Mouse (Mus musculus) embryo, embryonic 10.5 days (tissue): ENCODE results near the gene Pi4kb.

Experiments
- DNase-seq: peaks from one replicate; pipeline ENCODE4 v3.0.0-alpha.2; 2015; ENCODE audit warnings: low spot score

Gene Pi4kb

GRCm38 (mm10) chr3:94953764-94954616 lies 20.5 kb upstream of the Pi4kb start, which contains the start of gene Rfx5:
TSS of gene Rfx5 (plus strand) at chr3:94954075.
- DNase-seq = peak; percentile 97

GRCm38 (mm10) chr3:94958295-94958694 lies 16.2 kb upstream of the Pi4kb start:
- no peak for DNase-seq

GRCm38 (mm10) chr3:94959871-94960270 lies 14.7 kb upstream of the Pi4kb start:
- DNase-seq = no peak

GRCm38 (mm10) chr3:94960322-94960721 lies 14.2 kb upstream of the Pi4kb start:
- no peak for DNase-seq

GRCm38 (mm10) chr3:94964989-94965388 lies 9.5 kb upstream of the Pi4kb start:
- no peak for DNase-seq

- no peak for DNase-seq
Measured at GRCm38 (mm10) chr3:94965878-94966277, 8.7 kb upstream of the Pi4kb start.

GRCm38 (mm10) chr3:94972552-94972951 lies 2.0 kb upstream of the Pi4kb start:
- no peak for DNase-seq

GRCm38 (mm10) chr3:94973620-94974019 lies 911 bp upstream of the Pi4kb start:
- no peak for DNase-seq

- DNase-seq = no peak
Measured at GRCm38 (mm10) chr3:94974026-94974527, 454 bp upstream of the Pi4kb start.

GRCm38 (mm10) chr3:94984312-94984711 lies 9.8 kb downstream of the Pi4kb start:
- DNase-seq = no peak

GRCm38 (mm10) chr3:94985513-94985912 lies 11.0 kb downstream of the Pi4kb start:
- DNase-seq = no peak

- no peak for DNase-seq
Measured at GRCm38 (mm10) chr3:94987578-94987977, 13.0 kb downstream of the Pi4kb start.

GRCm38 (mm10) chr3:94989159-94989761 lies 14.7 kb downstream of the Pi4kb start:
- no peak for DNase-seq

- peak; percentile 87 for DNase-seq
Measured at GRCm38 (mm10) chr3:94996946-94997345, 22.4 kb downstream of the Pi4kb start.

GRCm38 (mm10) chr3:95002569-95002968 lies 28.0 kb downstream of the Pi4kb start:
- no peak for DNase-seq

GRCm38 (mm10) chr3:95003273-95003672 lies 28.7 kb downstream of the Pi4kb start:
- no peak for DNase-seq

- DNase-seq = no peak
Measured at GRCm38 (mm10) chr3:95005651-95006050, 31.1 kb downstream of the Pi4kb start.

GRCm38 (mm10) chr3:95007706-95008105 lies 33.2 kb downstream of the Pi4kb start:
- DNase-seq = no peak

- DNase-seq = no peak
Measured at GRCm38 (mm10) chr3:95010396-95010795, 35.9 kb downstream of the Pi4kb start.

GRCm38 (mm10) chr3:95012982-95013381 lies 38.5 kb downstream of the Pi4kb start:
- DNase-seq = no peak

GRCm38 (mm10) chr3:95013699-95014427 lies 39.3 kb downstream of the Pi4kb start:
- peak; percentile 32 for DNase-seq

- DNase-seq = peak; percentile 51
Measured at GRCm38 (mm10) chr3:95014428-95015151, 40.1 kb downstream of the Pi4kb start.
